Mouse (Mus musculus) MEL (cell line): ENCODE data around the gene Pdzd7.

Source experiments
- CTCF ChIP-seq, 3 experiments: IDR thresholded peaks in 2 of 3; conservative IDR thresholded peaks in 1 of 3; 2 replicates each; pipeline ENCODE4 v1.5.1; 2011 to 2012; ENCODE audit warnings: low read length in 3 of 3, low read depth in 2 of 3, mild to moderate bottlenecking in 2 of 3, improper control_type of control experiment in 1 of 3, inconsistent platforms in 1 of 3, mixed read lengths in 1 of 3, moderate library complexity in 1 of 3; ENCODE audit not compliant: control insufficient read depth in 1 of 3, insufficient read depth in 1 of 3, poor library complexity in 1 of 3, severe bottlenecking in 1 of 3
- EP300 ChIP-seq, 2 experiments: IDR thresholded peaks; 2 replicates each; pipeline ENCODE4 v1.6.1; 2011; ENCODE audit warnings: improper control_type of control experiment in 2 of 2, low read length in 2 of 2, low read depth in 1 of 2, mild to moderate bottlenecking in 1 of 2
- ZKSCAN1 ChIP-seq: IDR thresholded peaks from 2 replicates; pipeline ENCODE4 v1.6.1; 2012; ENCODE audit warnings: low read depth, mild to moderate bottlenecking, inconsistent platforms, low read length, improper control_type of control experiment, moderate library complexity

DNA sequence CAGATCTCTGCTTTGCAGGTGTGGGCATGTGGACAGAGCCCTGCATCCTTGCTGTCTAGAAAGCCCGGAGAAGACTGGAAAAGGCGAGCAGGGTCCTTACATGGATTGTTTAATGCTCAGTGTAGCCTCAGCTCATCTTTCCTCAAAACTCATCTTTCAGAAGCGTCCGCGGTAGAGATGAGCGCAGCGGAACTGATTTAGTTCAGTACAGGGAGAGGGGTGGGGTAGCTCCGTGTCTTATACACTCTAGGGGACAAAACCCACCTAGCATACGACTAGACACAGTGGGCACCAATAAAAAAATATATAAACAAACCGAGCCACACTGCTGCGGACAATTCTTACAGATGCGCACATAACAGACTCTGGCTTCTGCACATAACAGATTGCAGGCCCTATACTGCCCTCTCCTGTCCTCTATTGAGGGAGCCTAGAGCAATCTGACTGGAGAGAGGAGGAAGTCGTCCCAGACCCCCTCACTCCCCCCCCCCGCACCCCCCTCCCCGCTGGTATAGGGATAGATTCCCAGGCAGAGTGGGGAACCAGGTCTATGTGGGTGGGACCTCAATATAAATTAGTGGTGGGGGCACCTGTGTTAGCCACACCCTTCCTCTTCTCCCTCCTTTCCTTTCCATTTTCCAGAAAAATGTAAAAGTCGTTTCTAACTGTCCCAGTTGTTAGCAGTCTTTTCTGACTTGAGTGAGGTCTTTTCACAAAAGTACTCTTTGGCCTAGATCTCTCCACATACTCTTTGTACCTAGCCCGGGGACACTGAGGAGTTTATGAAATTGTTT lies 33.7 kb upstream of the Pdzd7 start:
- TF ChIP-seq CTCF (IDR thresholded peaks at IDR 0.05 in 2 of 3, conservative IDR thresholded peaks at IDR 0.05 in 1 of 3; ENCODE audit: control insufficient read depth in 1 of 3, insufficient read depth in 1 of 3, low read depth in 2 of 3, low read length in 3 of 3, poor library complexity in 1 of 3, severe bottlenecking in 1 of 3), result peak in 2 of 3 experiments; percentile 59 to 69; a peak in 5 of 6 replicates
- TF ChIP-seq EP300 (IDR thresholded peaks at IDR 0.05; ENCODE audit: low read depth in 1 of 2, low read length in 2 of 2), result peak in 1 of 2 experiments; percentile 5; a peak in 1 of 4 replicates
- TF ChIP-seq ZKSCAN1, result no peak
